Mouse (Mus musculus) forebrain, embryonic 15.5 days (tissue): ENCODE measurements around the gene Adgrv1. TPM values are rescaled to one million over a fixed set of nuclear protein-coding genes. Genes with fewer than 3 reads are reported as not detected.

Source experiments
- ATAC-seq: fragments of 200-750 bp; cut with Nextera tagmentation; replicated peaks from 2 replicates; pipeline ENCODE4 v1.8.0; 2017; ENCODE audit warnings: mild to moderate bottlenecking, moderate TSS enrichment, moderate library complexity
- H3K27ac ChIP-seq: fragments of 300-500 bp; sonication (generic); replicated peaks from 2 replicates; pipeline ENCODE4 v1.5.1; 2015; ENCODE audit warnings: mild to moderate bottlenecking, inconsistent platforms
- H3K27me3 ChIP-seq: fragments of 300-500 bp; sonication (generic); 2 replicates; pipeline ENCODE4 v1.6.1; 2015; ENCODE audit warnings: inconsistent platforms
- H3K36me3 ChIP-seq: fragments of 300-500 bp; sonication (generic); 2 replicates; pipeline ENCODE4 v1.6.1; 2015; ENCODE audit warnings: mild to moderate bottlenecking, inconsistent platforms
- H3K4me1 ChIP-seq: fragments of 300-500 bp; sonication (generic); 2 replicates; pipeline ENCODE4 v1.6.1; 2015; ENCODE audit warnings: inconsistent platforms
- H3K4me2 ChIP-seq: fragments of 300-500 bp; sonication (generic); replicated peaks from 2 replicates; pipeline ENCODE4 v1.6.1; 2015; ENCODE audit warnings: mild to moderate bottlenecking, inconsistent platforms
- H3K4me3 ChIP-seq: fragments of 300-500 bp; sonication (generic); 2 replicates; pipeline ENCODE4 v1.5.1; 2015; ENCODE audit warnings: mild to moderate bottlenecking, inconsistent platforms
- H3K9ac ChIP-seq: fragments of 300-500 bp; sonication (generic); replicated peaks from 2 replicates; pipeline ENCODE4 v1.6.1; 2015; ENCODE audit warnings: mild to moderate bottlenecking, inconsistent platforms
- H3K9me3 ChIP-seq: fragments of 300-500 bp; sonication (generic); 2 replicates; pipeline ENCODE4 v1.6.1; 2016; ENCODE audit warnings: inconsistent platforms
- WGBS: fragments of 180-500 bp; shearing (Covaris S2); methylation state at CpG from one replicate; pipeline ENCODE4 v1.1.7; 2015; ENCODE audit warnings: mixed read lengths; 5-methylcytosine and 5-hydroxymethylcytosine counted together
- polyA plus RNA-seq: library from polyadenylated mRNA; unstranded; fragments of >200 nt; fragmentation: Nextera tagmentation; extraction: Ambion mirVana; gene quantifications from 2 replicates; pipeline ENCODE4 v1.2.1, GENCODE M21; 2015

The Adgrv1 gene
- polyA plus RNA-seq, 1 experiment from 2014 or later, result 17.3 TPM

- H3K9me3 ChIP-seq, result no peaks in the 10 kb centered on the region
- no peak for ATAC-seq
- no peak overlapping the region for H3K4me2 ChIP-seq
- H3K27ac ChIP-seq, result no peak overlapping the region
- no peaks in the 10 kb centered on the region; the same call in 1 of the 2 replicates for H3K4me1 ChIP-seq
- no peak overlapping the region for H3K4me3 ChIP-seq
- H3K27me3 ChIP-seq, result no peaks in the 10 kb centered on the region
- H3K36me3 ChIP-seq, result no peaks in the 10 kb centered on the region
- H3K9ac ChIP-seq, result no peak overlapping the region
- 82% methylated on average over 4 of the region's 4 CpGs for WGBS
Observed at GRCm38 (mm10) chr13:81316581-81316980, 316.4 kb downstream of the Adgrv1 start.

GRCm38 (mm10) chr13:81314306-81315120, 318.4 kb downstream of the Adgrv1 start:
- Histone ChIP-seq H3K4me3 (no peak overlapping the region), H3K4me2 (no peak overlapping the region), H3K9ac (no peak overlapping the region), H3K27me3 (no peaks in the 10 kb centered on the region), H3K4me1 (no peaks in the 10 kb centered on the region; the same call in 1 of the 2 replicates), H3K27ac (no peak overlapping the region), H3K9me3 (no peaks in the 10 kb centered on the region), H3K36me3 (no peaks in the 10 kb centered on the region)
- peak; percentile 79 for ATAC-seq
- 68% methylated on average over 7 of the region's 7 CpGs for WGBS

DNA sequence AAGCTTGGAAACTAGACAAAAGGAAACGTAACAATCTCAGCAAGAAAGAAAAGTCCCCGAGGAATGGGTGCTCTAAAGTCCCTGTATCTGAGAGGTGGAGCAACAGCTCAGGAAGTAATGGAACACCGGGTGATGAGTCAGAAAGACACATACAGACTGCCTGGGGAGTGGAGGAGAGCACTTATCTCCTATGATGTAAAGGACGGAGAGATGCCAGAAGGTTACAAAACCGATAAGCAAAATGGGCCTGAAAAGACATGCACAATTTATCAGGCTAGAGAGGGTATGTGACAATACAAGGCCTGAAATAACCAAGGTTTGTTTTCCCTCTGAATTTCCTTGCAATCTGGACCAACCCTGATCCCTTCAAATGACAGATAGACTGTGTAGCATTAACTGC, 320.8 kb downstream of the Adgrv1 start:
- WGBS, result 66% methylated on average over 5 of the region's 5 CpGs
- H3K27ac ChIP-seq, result no peak overlapping the region

DNA sequence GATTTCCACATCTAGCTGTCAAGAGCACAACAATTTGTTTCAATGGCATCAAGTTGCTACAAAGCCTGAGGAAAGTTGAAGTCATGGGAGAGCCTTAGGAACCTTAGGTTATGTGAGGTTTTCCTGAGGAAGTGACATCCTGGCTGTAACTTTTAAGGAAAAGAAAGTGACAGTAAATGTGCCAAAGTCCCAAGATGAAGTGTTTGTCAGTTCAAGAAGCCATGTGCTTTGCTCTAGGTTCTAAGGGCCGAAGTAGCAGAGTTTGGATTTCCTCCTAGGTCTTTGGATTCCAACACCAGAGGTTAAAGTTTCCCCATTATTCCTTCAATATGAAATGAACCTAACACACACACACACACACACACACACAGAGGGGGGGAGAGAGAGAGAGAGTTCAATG, 332.1 kb downstream of the Adgrv1 start:
- Histone ChIP-seq H3K9ac (no peak overlapping the region), H3K9me3 (no peaks in the 10 kb centered on the region), H3K4me1 (no peaks in the 10 kb centered on the region), H3K27ac (no peak overlapping the region), H3K4me2 (no peak overlapping the region), H3K4me3 (no peak overlapping the region), H3K36me3 (no peaks in the 10 kb centered on the region), H3K27me3 (no peaks in the 10 kb centered on the region)
- 85% methylated on average over 1 of the region's 1 CpGs for WGBS
- no peak for ATAC-seq

More for the DNA sequence above, 320.8 kb downstream of the Adgrv1 start:
- Histone ChIP-seq H3K4me2 (no peak overlapping the region), H3K27me3 (no peaks in the 10 kb centered on the region), H3K36me3 (no peaks in the 10 kb centered on the region), H3K4me1 (no peaks in the 10 kb centered on the region; the same call in 1 of the 2 replicates), H3K9me3 (no peaks in the 10 kb centered on the region), H3K9ac (no peak overlapping the region), H3K4me3 (no peak overlapping the region)
- ATAC-seq, result no peak

GRCm38 (mm10) chr13:81294106-81294505, 338.8 kb downstream of the Adgrv1 start:
- 46% methylated on average over 1 of the region's 1 CpGs for WGBS
- Histone ChIP-seq H3K9me3 (no peaks in the 10 kb centered on the region), H3K4me3 (no peak overlapping the region), H3K4me2 (no peak overlapping the region), H3K36me3 (no peaks in the 10 kb centered on the region), H3K27ac (no peak overlapping the region), H3K9ac (no peak overlapping the region), H3K27me3 (no peaks in the 10 kb centered on the region), H3K4me1 (no peaks in the 10 kb centered on the region)
- ATAC-seq, result no peak

DNA sequence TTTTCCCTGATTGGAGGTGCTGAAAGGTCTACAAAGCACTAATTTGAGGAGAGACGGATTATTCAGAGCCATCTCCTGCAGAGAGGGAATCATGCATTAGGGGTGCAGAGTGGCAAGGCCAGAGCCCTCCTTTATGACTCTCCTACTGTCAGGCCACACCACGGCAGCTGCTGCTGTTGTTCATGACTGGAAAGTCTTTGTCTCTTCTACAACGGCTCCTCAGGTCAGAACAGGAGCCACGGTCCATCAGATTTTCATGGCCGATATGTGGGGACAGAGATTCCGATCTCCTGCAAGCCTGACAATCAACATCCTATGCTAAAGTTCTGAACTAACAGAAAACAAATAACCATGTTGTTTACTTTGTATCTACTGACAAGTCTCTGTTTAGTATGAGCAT, 350.8 kb downstream of the Adgrv1 start:
- H3K4me1 ChIP-seq, result no peaks in the 10 kb centered on the region
- no peak overlapping the region for H3K9ac ChIP-seq
- ATAC-seq, result no peak
- H3K4me2 ChIP-seq, result no peak overlapping the region
- no peak overlapping the region for H3K27ac ChIP-seq
- 79% methylated on average over 6 of the region's 6 CpGs for WGBS
- H3K27me3 ChIP-seq, result no peaks in the 10 kb centered on the region
- H3K4me3 ChIP-seq, result no peak overlapping the region
- H3K36me3 ChIP-seq, result no peaks in the 10 kb centered on the region
- H3K9me3 ChIP-seq, result no peaks in the 10 kb centered on the region

GRCm38 (mm10) chr13:81280650-81281229, 352.2 kb downstream of the Adgrv1 start:
- no peaks in the 10 kb centered on the region for H3K4me1 ChIP-seq
- H3K4me2 ChIP-seq, result no peak overlapping the region
- WGBS, result 98% methylated on average over 1 of the region's 1 CpGs
- no peaks in the 10 kb centered on the region for H3K36me3 ChIP-seq
- H3K4me3 ChIP-seq, result no peak overlapping the region
- no peak overlapping the region for H3K9ac ChIP-seq
- H3K9me3 ChIP-seq, result no peaks in the 10 kb centered on the region
- no peak for ATAC-seq
- H3K27ac ChIP-seq, result no peak overlapping the region
- no peaks in the 10 kb centered on the region for H3K27me3 ChIP-seq

DNA sequence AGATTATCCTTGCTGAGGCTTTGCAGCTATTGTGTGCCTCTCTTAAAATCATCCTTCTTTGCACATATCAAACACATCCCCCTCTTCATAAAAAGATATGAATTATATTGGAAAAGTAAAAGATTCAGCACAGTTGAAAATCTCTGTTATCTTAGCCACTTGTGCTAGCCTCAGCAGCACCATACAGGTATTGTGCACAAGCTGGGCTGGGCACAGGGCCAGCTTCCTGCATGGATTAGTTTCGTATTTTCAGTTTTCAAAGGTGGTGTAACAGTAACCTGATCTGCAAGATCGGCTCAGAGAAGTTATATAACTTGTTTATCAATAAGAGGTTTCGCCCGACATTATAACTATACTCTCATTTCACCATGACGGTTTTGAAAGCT, 353.6 kb downstream of the Adgrv1 start:
- H3K9ac ChIP-seq, result no peak overlapping the region
- H3K27me3 ChIP-seq, result no peaks in the 10 kb centered on the region
- 69% methylated on average over 5 of the region's 5 CpGs for WGBS
- H3K4me3 ChIP-seq, result no peak overlapping the region
- H3K36me3 ChIP-seq, result no peaks in the 10 kb centered on the region
- no peaks in the 10 kb centered on the region for H3K9me3 ChIP-seq
- ATAC-seq, result no peak
- H3K4me2 ChIP-seq, result no peak overlapping the region
- H3K4me1 ChIP-seq, result no peaks in the 10 kb centered on the region
- H3K27ac ChIP-seq, result no peak overlapping the region

DNA sequence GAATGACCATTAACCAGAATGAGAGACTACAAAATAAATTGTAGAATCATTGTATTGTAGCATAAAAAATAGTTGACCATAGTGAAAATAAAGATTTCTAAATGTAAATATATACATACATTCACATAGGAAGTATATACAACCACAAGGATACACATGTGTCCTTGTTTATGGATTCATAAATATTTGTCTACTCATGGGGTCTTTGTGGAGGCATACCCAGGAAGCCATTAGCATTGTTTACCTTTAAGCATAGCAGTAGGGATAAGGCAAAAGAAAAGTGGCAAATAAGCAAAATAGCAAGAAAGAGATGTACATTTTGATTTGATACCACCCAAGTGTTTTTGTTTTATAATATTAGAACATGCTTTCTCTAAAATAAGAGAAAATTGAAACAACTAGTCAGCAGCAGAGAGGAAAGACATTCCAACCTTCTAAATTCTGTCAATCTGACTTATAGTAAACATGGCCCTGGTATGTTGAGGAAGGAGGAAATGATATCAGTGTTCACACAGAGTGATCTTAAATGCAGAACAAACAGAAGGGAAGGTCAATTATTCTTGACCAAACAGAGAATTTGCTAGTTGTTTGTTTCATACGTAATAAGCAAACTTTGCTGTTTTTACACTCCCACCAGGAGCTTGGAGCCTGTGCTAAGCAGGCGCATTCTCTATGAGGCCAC, 354.1 kb downstream of the Adgrv1 start:
- H3K4me3 ChIP-seq, result no peak overlapping the region
- no peak for ATAC-seq
- WGBS, result 87% methylated on average over 2 of the region's 2 CpGs

GRCm38 (mm10) chr13:81273837-81274236, 359.1 kb downstream of the Adgrv1 start:
- no peaks in the 10 kb centered on the region for H3K36me3 ChIP-seq
- no peak overlapping the region for H3K4me2 ChIP-seq
- H3K4me1 ChIP-seq, result no peaks in the 10 kb centered on the region
- H3K4me3 ChIP-seq, result no peak overlapping the region
- no peak overlapping the region for H3K27ac ChIP-seq
- 87% methylated on average over 1 of the region's 1 CpGs for WGBS
- H3K27me3 ChIP-seq, result no peaks in the 10 kb centered on the region
- no peak overlapping the region for H3K9ac ChIP-seq
- H3K9me3 ChIP-seq, result no peaks in the 10 kb centered on the region
- no peak for ATAC-seq

More for the DNA sequence above, 354.1 kb downstream of the Adgrv1 start:
- no peak overlapping the region for H3K4me2 ChIP-seq
- H3K36me3 ChIP-seq, result no peaks in the 10 kb centered on the region
- H3K27me3 ChIP-seq, result no peaks in the 10 kb centered on the region
- no peaks in the 10 kb centered on the region for H3K4me1 ChIP-seq
- no peaks in the 10 kb centered on the region for H3K9me3 ChIP-seq
- no peak overlapping the region for H3K9ac ChIP-seq
- no peak overlapping the region for H3K27ac ChIP-seq

- no peak overlapping the region for H3K9ac ChIP-seq
- no peaks in the 10 kb centered on the region for H3K36me3 ChIP-seq
- no peak overlapping the region for H3K27ac ChIP-seq
- H3K9me3 ChIP-seq, result no peaks in the 10 kb centered on the region
- no peak overlapping the region for H3K4me3 ChIP-seq
- H3K27me3 ChIP-seq, result no peaks in the 10 kb centered on the region
- 67% methylated on average over 6 of the region's 6 CpGs for WGBS
- ATAC-seq, result no peak
- H3K4me2 ChIP-seq, result no peak overlapping the region
- H3K4me1 ChIP-seq, result no peaks in the 10 kb centered on the region
Observed at GRCm38 (mm10) chr13:81270396-81270795, 362.6 kb downstream of the Adgrv1 start.

DNA sequence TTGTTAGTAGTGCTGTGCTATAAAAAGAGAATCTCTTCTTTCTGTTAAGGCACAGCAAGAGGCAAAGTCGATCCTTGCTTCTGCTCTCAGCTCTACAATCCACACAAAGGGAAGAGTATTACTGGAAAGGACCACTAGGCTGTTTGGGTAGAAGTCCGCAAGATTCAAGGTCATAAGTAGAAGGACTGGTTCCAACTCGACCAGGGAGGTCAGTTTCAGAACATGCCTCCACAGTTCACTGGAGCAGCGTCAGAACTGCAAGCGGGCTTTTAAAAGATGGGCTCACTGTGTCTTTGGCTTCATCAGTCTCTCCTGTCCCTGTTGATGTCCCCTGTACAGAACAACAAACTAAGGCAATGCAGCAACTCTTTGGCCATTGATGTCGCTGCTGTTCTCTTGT, 363.9 kb downstream of the Adgrv1 start:
- no peaks in the 10 kb centered on the region for H3K4me1 ChIP-seq
- WGBS, result 86% methylated on average over 6 of the region's 6 CpGs
- H3K4me3 ChIP-seq, result no peak overlapping the region
- no peak overlapping the region for H3K27ac ChIP-seq
- H3K4me2 ChIP-seq, result no peak overlapping the region
- H3K27me3 ChIP-seq, result no peaks in the 10 kb centered on the region
- no peaks in the 10 kb centered on the region for H3K36me3 ChIP-seq
- ATAC-seq, result no peak
- H3K9ac ChIP-seq, result no peak overlapping the region
- H3K9me3 ChIP-seq, result no peaks in the 10 kb centered on the region
